9 mouse cellular contexts compared by ENCODE assay signal in genomic region chr19:44725951-44726791, GRCm38 (mm10). TPM values are rescaled to one million over a fixed set of nuclear protein-coding genes. Genes with fewer than 3 reads are reported as not detected.
DNase-seq lines count a peak whose midpoint lies in the region; ATAC-seq and TF ChIP-seq lines count a peak whose summit lies in the region.
"Had no signal": no experiment of that assay in that cellular context is flagged by ENCODE, and none has a peak within 500 bp of the region (broad histone marks: within the 10 kb centered on the region; RNA-seq: fewer than 3 reads in every experiment).

No protein-coding gene starts in this region.

- peak overlapping the region; percentile 78 for H3K4me2 ChIP-seq in hindbrain, embryonic 16.5 days (ENCODE audit: low read length)
- peak overlapping the region; percentile 45 for H3K4me2 ChIP-seq in liver, embryonic 14.5 days (ENCODE audit: low read depth)
- H3K4me2 ChIP-seq in stomach, postnatal 0 days (replicated peaks; ENCODE audit: low read depth) = peak overlapping the region; percentile 72

- H3K27ac ChIP-seq in heart, embryonic 10.5 days = peak overlapping the region; percentile 92
- no peak overlapping the region for H3K27ac ChIP-seq in embryonic fibroblast, embryonic 13.5 days (ENCODE audit: insufficient read depth, low read length)
- peak overlapping the region; percentile 68 for H3K27ac ChIP-seq in hindbrain, embryonic 16.5 days (ENCODE audit: low read depth, low read length)
- no peak overlapping the region for H3K27ac ChIP-seq in liver, embryonic 14.5 days
- no peak overlapping the region for H3K27ac ChIP-seq in stomach, postnatal 0 days (replicated peaks)

- H3K4me3 ChIP-seq in heart, embryonic 10.5 days = peak overlapping the region; percentile 72
- peak overlapping the region; percentile 21; the same call in 1 of the 2 replicates for H3K4me3 ChIP-seq in embryonic fibroblast, embryonic 13.5 days (ENCODE audit: insufficient read depth, low read length)
- peak overlapping the region; percentile 53 for H3K4me3 ChIP-seq in hindbrain, embryonic 16.5 days (ENCODE audit: low read length)
- H3K4me3 ChIP-seq in liver, embryonic 14.5 days (ENCODE audit: insufficient read depth in 1 of 2, low read depth in 2 of 2, low read length in 2 of 2) = peak overlapping the region; percentile 23 to 45; a peak in 3 of 4 replicates
- H3K4me3 ChIP-seq in stomach, postnatal 0 days (ENCODE audit: low read depth, low read length) = peak overlapping the region; percentile 48

- H3K4me1 ChIP-seq in heart, embryonic 10.5 days = peaks cover 11% of the 10 kb centered on the region
- 0 out of 2 replicates have a peak, but pooled peaks cover 2% of the 10 kb centered on the region for H3K4me1 ChIP-seq in embryonic fibroblast, embryonic 13.5 days (ENCODE audit: control insufficient read depth, insufficient read depth, low read length)
- H3K4me1 ChIP-seq in hindbrain, embryonic 16.5 days (ENCODE audit: control insufficient read depth, insufficient read depth, low read depth, low read length) = peaks cover 11% of the 10 kb centered on the region
- H3K4me1 ChIP-seq in liver, embryonic 14.5 days (replicated peaks; ENCODE audit: control insufficient read depth in 2 of 2, insufficient read depth in 2 of 2, low read length in 1 of 2) = no peaks in the 10 kb centered on the region
- no peaks in the 10 kb centered on the region for H3K4me1 ChIP-seq in stomach, postnatal 0 days (replicated peaks; ENCODE audit: control insufficient read depth, insufficient read depth)

- H3K9ac ChIP-seq in hindbrain, embryonic 16.5 days (ENCODE audit: low read depth, low read length) = peak overlapping the region; percentile 80
- H3K9ac ChIP-seq in liver, embryonic 14.5 days (replicated peaks) = no peak overlapping the region
- H3K9ac ChIP-seq in stomach, postnatal 0 days (ENCODE audit: low read length) = peak overlapping the region; percentile 59

- TF ChIP-seq CTCF in embryonic fibroblast, embryonic 13.5 days (IDR thresholded peaks at IDR 0.05; ENCODE audit: borderline replicate concordance, insufficient read depth, low read length) = no peak
- no peak for TF ChIP-seq CTCF in liver, embryonic 14.5 days (IDR thresholded peaks at IDR 0.05; ENCODE audit: low read depth)
- no peak for TF ChIP-seq CTCF in stomach, postnatal 0 days (IDR thresholded peaks at IDR 0.05; ENCODE audit: low read depth)

- intact Hi-C loops in heart, postnatal 25 days (cut with DNase I) = no loop called here

- no peak for TF ChIP-seq POLR2A in embryonic fibroblast, embryonic 13.5 days (IDR thresholded peaks at IDR 0.05; ENCODE audit: low read depth, low read length)

- WGBS in heart, embryonic 10.5 days = under 1% methylated on average over 55 of the region's 55 CpGs
- under 1% methylated on average over 55 of the region's 55 CpGs for WGBS in hindbrain, embryonic 16.5 days
- 1% methylated on average over 52 of the region's 55 CpGs for WGBS in liver, embryonic 14.5 days (ENCODE audit: insufficient replicate concordance)
- under 1% methylated on average over 37 of the region's 55 CpGs for WGBS in stomach, postnatal 0 days

- no peak for DNase-seq in heart, embryonic 10.5 days (ENCODE audit: low spot score)
- no peak for DNase-seq in heart, postnatal 25 days (ENCODE audit: low spot score)
- peak; percentile 65 for DNase-seq in NIH3T3 (ENCODE audit: low read depth)
- DNase-seq in liver, embryonic 14.5 days (ENCODE audit: low read depth in 3 of 3, low spot score in 3 of 3) = no peak
- peak; percentile 30 for DNase-seq in stomach, postnatal 0 days (ENCODE audit: low spot score)

- no peaks in the 10 kb centered on the region for H3K36me3 ChIP-seq in heart, embryonic 10.5 days
- H3K36me3 ChIP-seq in hindbrain, embryonic 16.5 days (ENCODE audit: control insufficient read depth, insufficient read depth, low read length) = no peaks in the 10 kb centered on the region
- no peaks in the 10 kb centered on the region for H3K36me3 ChIP-seq in liver, embryonic 14.5 days (replicated peaks; ENCODE audit: control insufficient read depth, insufficient read depth, low read depth)
- no peaks in the 10 kb centered on the region for H3K36me3 ChIP-seq in stomach, postnatal 0 days (ENCODE audit: control insufficient read depth, insufficient read depth, low read length)

- H3K27me3 ChIP-seq in heart, embryonic 10.5 days (ENCODE audit: insufficient read depth, poor library complexity, severe bottlenecking) = peaks cover 86% of the 10 kb centered on the region
- peaks cover 47% of the 10 kb centered on the region for H3K27me3 ChIP-seq in hindbrain, embryonic 16.5 days (replicated peaks; ENCODE audit: control insufficient read depth, insufficient read depth, low read length)
- peaks cover 53% of the 10 kb centered on the region for H3K27me3 ChIP-seq in liver, embryonic 14.5 days (ENCODE audit: control insufficient read depth, insufficient read depth, low read length)
- peaks cover 3% of the 10 kb centered on the region for H3K27me3 ChIP-seq in stomach, postnatal 0 days (ENCODE audit: control insufficient read depth, insufficient read depth, low read length)

- TF ChIP-seq EP300 in liver, embryonic 14.5 days (IDR thresholded peaks at IDR 0.05; ENCODE audit: low read depth) = no peak
- no peak for TF ChIP-seq EP300 in stomach, postnatal 0 days (optimal IDR thresholded peaks at IDR 0.05)

- no peaks in the 10 kb centered on the region for H3K9me3 ChIP-seq in heart, embryonic 10.5 days
- H3K9me3 ChIP-seq in hindbrain, embryonic 16.5 days (ENCODE audit: control insufficient read depth, low read length) = no peaks in the 10 kb centered on the region
- no peaks in the 10 kb centered on the region for H3K9me3 ChIP-seq in liver, embryonic 14.5 days (ENCODE audit: control insufficient read depth, low read length)
- H3K9me3 ChIP-seq in stomach, postnatal 0 days (ENCODE audit: control insufficient read depth, low read length) = no peaks in the 10 kb centered on the region

- peak; percentile 68 for ATAC-seq in hindbrain, embryonic 16.5 days
- no peak for ATAC-seq in liver, embryonic 14.5 days (ENCODE audit: insufficient read depth)
- ATAC-seq in stomach, postnatal 0 days (ENCODE audit: low FRiP score, low TSS enrichment) = no peak
- ATAC-seq in megakaryocyte progenitor cell, adult 5-6 weeks (replicated peaks; ENCODE audit: poor library complexity) = no peak

RNA-seq across cellular contexts. Expression of gene Pax2, which starts 29.7 kb away (rescaled TPM):
- 0.20 TPM in 1 of 2 replicates, not detected in the other for polyA plus RNA-seq in heart, embryonic 10.5 days (2016; fragmentation: Nextera tagmentation; extraction: Ambion mirVana)
- not detected for total RNA-seq in heart, postnatal 25 days (2021)
- not detected in 2 replicates for polyA plus RNA-seq in embryonic fibroblast, embryonic 13.5 days (2011; ENCODE audit: insufficient read length, low read depth, missing spikeins)
- polyA plus RNA-seq in hindbrain, embryonic 16.5 days (2015; fragmentation: Nextera tagmentation; extraction: Ambion mirVana) = 11.9 and 12.1 TPM in 2 replicates
- 0.02 TPM in 1 of 2 replicates, not detected in the other for polyA plus RNA-seq in liver, embryonic 14.5 days (2012; rRNA removed)
- polyA plus RNA-seq in liver, embryonic 14.5 days (2014; fragmentation: Nextera tagmentation; extraction: Ambion mirVana) = not detected in 2 replicates
- 0.05 TPM in 1 of 2 replicates, not detected in the other for polyA plus RNA-seq in stomach, postnatal 0 days (2015; fragmentation: Nextera tagmentation; extraction: Ambion mirVana)
- not detected in 2 replicates for total RNA-seq in megakaryocyte progenitor cell, adult 5-6 weeks (2015)
- total RNA-seq in megakaryocyte progenitor cell, adult 5-6 weeks (2017) = not detected in 2 replicates
- total RNA-seq: neutrophil, adult 5-6 weeks had no signal

Comparison
In these comparisons a context has a peak if more than half of its experiments do, and no peak if none do; other contexts are left out.
1. DNase-seq: peak in NIH3T3 (single experiment) and stomach, postnatal 0 days (single experiment); none in heart, embryonic 10.5 days (single experiment), heart, postnatal 25 days (single experiment) and liver, embryonic 14.5 days (0 of 3).
2. H3K27ac ChIP-seq: peak in heart, embryonic 10.5 days (single experiment) and hindbrain, embryonic 16.5 days (single experiment); none in embryonic fibroblast, embryonic 13.5 days (single experiment), liver, embryonic 14.5 days (single experiment) and stomach, postnatal 0 days (single experiment).
3. H3K4me3 ChIP-seq: peak in every context shown above with its lines; median percentile 72 in heart, embryonic 10.5 days; 53 in hindbrain, embryonic 16.5 days; 48 in stomach, postnatal 0 days; 34 in liver, embryonic 14.5 days; 21 in embryonic fibroblast, embryonic 13.5 days.
4. RNA of gene Pax2, which starts 29.7 kb away (polyA plus RNA-seq): 11.9 to 12.1 TPM in hindbrain, embryonic 16.5 days; 0.20 TPM in heart, embryonic 10.5 days, 0.05 TPM in stomach, postnatal 0 days, not detected in embryonic fibroblast, embryonic 13.5 days and 0.02 TPM in liver, embryonic 14.5 days; every median in the first group is over 10 times any median in the second.
5. Peak in every context shown above with its lines, with median percentiles within 50 percentile points of each other: H3K4me2 ChIP-seq.